Comparison of ENCODE assay signal across 25 mouse cellular contexts in the genomic region with DNA sequence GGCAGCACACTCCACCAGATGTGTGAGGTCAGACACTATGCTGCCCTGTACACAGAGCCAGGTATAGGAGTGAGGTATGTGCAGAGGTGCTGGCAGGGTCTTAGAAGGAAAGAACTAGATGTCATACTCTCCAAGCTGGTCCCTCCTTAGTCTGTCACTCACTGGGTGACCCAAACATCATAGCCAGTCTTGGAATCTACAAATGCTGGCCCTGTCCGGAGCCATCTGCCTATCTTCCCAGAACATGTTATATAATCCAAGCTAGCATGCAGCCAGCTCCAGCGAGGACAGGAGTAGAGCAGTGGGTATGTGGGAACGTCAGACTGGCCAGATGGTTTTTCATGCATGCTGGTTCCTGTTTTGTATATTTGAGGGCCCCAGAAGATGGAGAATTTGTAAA. TPM values are rescaled to one million over a fixed set of nuclear protein-coding genes. Genes with fewer than 3 reads are reported as not detected.
DNase-seq lines count a peak whose midpoint lies in the region; ATAC-seq and TF ChIP-seq lines count a peak whose summit lies in the region.
"Had no signal": no experiment of that assay in that cellular context is flagged by ENCODE, and none has a peak within 500 bp of the region (broad histone marks: within the 10 kb centered on the region; RNA-seq: fewer than 3 reads in every experiment).

No protein-coding gene starts in this region.

- 64% methylated on average over 3 of the region's 3 CpGs for WGBS in hindbrain, postnatal 0 days
- WGBS in hindbrain, embryonic 11.5 days, result 82% methylated on average over 3 of the region's 3 CpGs
- 75% methylated on average over 3 of the region's 3 CpGs for WGBS in neural tube, embryonic 15.5 days

- peak; percentile 35 for ATAC-seq in hindbrain, postnatal 0 days
- ATAC-seq in hindbrain, embryonic 11.5 days (ENCODE audit: low FRiP score), result no peak
- ATAC-seq in neural tube, embryonic 15.5 days (ENCODE audit: low FRiP score), result no peak

- no peak for TF ChIP-seq CTCF in hindbrain, postnatal 0 days (IDR thresholded peaks at IDR 0.05; ENCODE audit: low read depth)

- no peak overlapping the region for H3K4me3 ChIP-seq in hindbrain, postnatal 0 days (ENCODE audit: low read length)
- no peak overlapping the region for H3K4me3 ChIP-seq in hindbrain, embryonic 11.5 days (ENCODE audit: low read depth, low read length)
- no peak overlapping the region for H3K4me3 ChIP-seq in neural tube, embryonic 15.5 days (replicated peaks)
- H3K4me3 ChIP-seq: embryonic facial prominence, embryonic 12.5 days; gastrocnemius, adult 2 months; heart, embryonic 10.5 days; hindbrain, embryonic 12.5 days; limb, embryonic 12.5 days; midbrain, embryonic 12.5 days had no signal

- no peak overlapping the region for H3K27ac ChIP-seq in hindbrain, postnatal 0 days
- H3K27ac ChIP-seq in hindbrain, embryonic 11.5 days (ENCODE audit: low read depth, low read length), result no peak overlapping the region
- no peak overlapping the region for H3K27ac ChIP-seq in neural tube, embryonic 15.5 days (replicated peaks)
- H3K27ac ChIP-seq: embryonic facial prominence, embryonic 12.5 days; gastrocnemius, adult 2 months; heart, embryonic 10.5 days; hindbrain, embryonic 12.5 days; limb, embryonic 12.5 days; midbrain, embryonic 12.5 days had no signal

- no peak for DNase-seq in hindbrain, postnatal 0 days (ENCODE audit: low spot score)
- DNase-seq in hindbrain, embryonic 11.5 days (ENCODE audit: low spot score), result no peak
- peak; percentile 94 for DNase-seq in brain, adult 2 months (ENCODE audit: low read depth, low spot score)
- peak; percentile 66 for DNase-seq in cerebellum, adult 11 months
- DNase-seq in cerebellum, adult 9-11 months, result peak; percentile 89
- no peak for DNase-seq in lung, postnatal 10 days
- DNase-seq in yolk sac, embryonic 10.5 days (ENCODE audit: low spot score), result no peak
- DNase-seq: adrenal gland, adult 2 months; gastrocnemius, adult 2 months; kidney, adult 8-10 months; kidney, postnatal 10 days; lung, adult 18-20 months; right cerebral cortex, postnatal 14 days had no signal

- H3K4me2 ChIP-seq in hindbrain, postnatal 0 days (ENCODE audit: low read depth, low read length), result no peak overlapping the region
- no peak overlapping the region for H3K4me2 ChIP-seq in hindbrain, embryonic 11.5 days (replicated peaks; ENCODE audit: low read depth, low read length)
- H3K4me2 ChIP-seq in neural tube, embryonic 15.5 days, result no peak overlapping the region
- H3K4me2 ChIP-seq: embryonic facial prominence, embryonic 12.5 days; hindbrain, embryonic 12.5 days; limb, embryonic 12.5 days; liver, embryonic 11.5 days; midbrain, embryonic 12.5 days had no signal

- no peaks in the 10 kb centered on the region for H3K36me3 ChIP-seq in hindbrain, postnatal 0 days (ENCODE audit: insufficient read depth, low read length)
- H3K36me3 ChIP-seq in hindbrain, embryonic 11.5 days (ENCODE audit: control insufficient read depth, insufficient read depth, low read length), result no peaks in the 10 kb centered on the region
- no peaks in the 10 kb centered on the region for H3K36me3 ChIP-seq in neural tube, embryonic 15.5 days
- H3K36me3 ChIP-seq: embryonic facial prominence, embryonic 12.5 days; heart, embryonic 10.5 days; hindbrain, embryonic 12.5 days; limb, embryonic 12.5 days; midbrain, embryonic 12.5 days had no signal

- H3K9ac ChIP-seq in hindbrain, postnatal 0 days (replicated peaks; ENCODE audit: low read length), result no peak overlapping the region
- no peak overlapping the region for H3K9ac ChIP-seq in hindbrain, embryonic 11.5 days (ENCODE audit: low read depth, low read length)
- no peak overlapping the region for H3K9ac ChIP-seq in neural tube, embryonic 15.5 days (replicated peaks)
- H3K9ac ChIP-seq: embryonic facial prominence, embryonic 12.5 days; hindbrain, embryonic 12.5 days; limb, embryonic 12.5 days; midbrain, embryonic 12.5 days had no signal

- no peaks in the 10 kb centered on the region for H3K4me1 ChIP-seq in hindbrain, postnatal 0 days (ENCODE audit: insufficient read depth, low read length)
- no peaks in the 10 kb centered on the region for H3K4me1 ChIP-seq in hindbrain, embryonic 11.5 days (replicated peaks; ENCODE audit: control insufficient read depth, insufficient read depth, low read length)
- H3K4me1 ChIP-seq in neural tube, embryonic 15.5 days, result peaks cover 2% of the 10 kb centered on the region; the same call in 1 of the 2 replicates
- H3K4me1 ChIP-seq: embryonic facial prominence, embryonic 12.5 days; heart, embryonic 10.5 days; hindbrain, embryonic 12.5 days; limb, embryonic 12.5 days; midbrain, embryonic 12.5 days had no signal

- H3K27me3 ChIP-seq in hindbrain, postnatal 0 days (ENCODE audit: insufficient read depth, low read length), result no peaks in the 10 kb centered on the region
- no peaks in the 10 kb centered on the region for H3K27me3 ChIP-seq in hindbrain, embryonic 11.5 days (ENCODE audit: control insufficient read depth, insufficient read depth, low read length)
- H3K27me3 ChIP-seq in neural tube, embryonic 15.5 days (replicated peaks), result no peaks in the 10 kb centered on the region
- H3K27me3 ChIP-seq: embryonic facial prominence, embryonic 12.5 days; hindbrain, embryonic 12.5 days; limb, embryonic 12.5 days; midbrain, embryonic 12.5 days had no signal

- no peaks in the 10 kb centered on the region for H3K9me3 ChIP-seq in hindbrain, postnatal 0 days (ENCODE audit: low read length)
- no peaks in the 10 kb centered on the region for H3K9me3 ChIP-seq in hindbrain, embryonic 11.5 days (ENCODE audit: control insufficient read depth, low read length)
- no peaks in the 10 kb centered on the region for H3K9me3 ChIP-seq in neural tube, embryonic 15.5 days (replicated peaks)
- H3K9me3 ChIP-seq: embryonic facial prominence, embryonic 12.5 days; heart, embryonic 10.5 days; hindbrain, embryonic 12.5 days; limb, embryonic 12.5 days; midbrain, embryonic 12.5 days had no signal

RNA-seq across cellular contexts. Expression of a gene that starts 23.7 kb away (rescaled TPM):
- 22.5 and 25.3 TPM in 2 replicates for total RNA-seq in hindbrain, postnatal 0 days (2014; rRNA removed)
- 3.2 and 4.4 TPM in 2 replicates for polyA plus RNA-seq in hindbrain, postnatal 0 days (2015; fragmentation: Nextera tagmentation; extraction: Ambion mirVana)
- 1.3 and 1.7 TPM in 2 replicates for polyA plus RNA-seq in hindbrain, embryonic 11.5 days (2014; fragmentation: Nextera tagmentation; extraction: Ambion mirVana)
- polyA plus RNA-seq in neural tube, embryonic 15.5 days (2015; fragmentation: Nextera tagmentation; extraction: Ambion mirVana), result 3.5 and 5.5 TPM in 2 replicates
- total RNA-seq: gastrocnemius, adult 2 months; megakaryocyte, adult 5-6 weeks; MEL had no signal
- polyA plus RNA-seq: gonadal fat pad, adult 2 months; heart, embryonic 10.5 days; heart, postnatal 0 days; thymus, postnatal 0 days had no signal

Comparison
In these comparisons a context has a peak if more than half of its experiments do, and no peak if none do; other contexts are left out.
1. DNase-seq: peak in brain, adult 2 months (single experiment), cerebellum, adult 11 months (single experiment) and cerebellum, adult 9-11 months (single experiment); none in hindbrain, postnatal 0 days (single experiment), hindbrain, embryonic 11.5 days (single experiment), lung, postnatal 10 days (single experiment) and yolk sac, embryonic 10.5 days (single experiment).